Mouse (Mus musculus) erythroblast, embryonic 14.5 days (primary cell): ENCODE results near the gene Acmsd.

Experiments
- GATA1 ChIP-seq: IDR thresholded peaks from 2 replicates; pipeline ENCODE4 v1.6.1; 2012; ENCODE audit warnings: low read length, inconsistent platforms, mixed read lengths
- TAL1 ChIP-seq: IDR thresholded peaks from 3 replicates; pipeline ENCODE4 v1.6.1; 2012; ENCODE audit warnings: low read length, inconsistent platforms, mixed read lengths

GRCm38 (mm10) chr1:127795087-127795769 lies 66.0 kb downstream of the Acmsd start:
- TF ChIP-seq GATA1 = no peak
- TF ChIP-seq TAL1 = no peak
